Mouse (Mus musculus) R1 (cell line): ENCODE measurements around the gene Smtnl2.

Source experiments
- DNase-seq: peaks from one replicate; pipeline ENCODE4 v3.0.0-alpha.2; 2018; ENCODE audit warnings: low read depth, low spot score

Smtnl2 gene

DNA sequence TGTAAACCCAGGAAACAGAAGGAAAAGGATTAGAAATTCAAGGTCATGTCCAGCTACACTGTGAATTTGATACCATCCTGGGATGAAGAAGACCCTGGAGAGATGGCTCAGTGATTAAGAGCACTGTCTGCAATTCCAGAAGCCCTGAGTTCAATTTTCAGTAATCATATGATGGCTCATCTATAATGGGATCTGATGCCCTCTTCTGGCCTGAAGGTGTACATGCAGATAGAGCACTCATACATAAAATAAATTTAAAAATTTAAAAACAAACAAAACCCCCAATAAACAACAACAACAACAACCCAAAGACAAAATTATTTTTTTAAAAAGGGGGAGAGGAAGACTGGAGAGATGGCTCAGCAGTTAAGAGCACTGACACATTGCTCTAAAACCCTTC lies 15.4 kb upstream of the Smtnl2 start:
- DNase-seq, result no peak

DNA sequence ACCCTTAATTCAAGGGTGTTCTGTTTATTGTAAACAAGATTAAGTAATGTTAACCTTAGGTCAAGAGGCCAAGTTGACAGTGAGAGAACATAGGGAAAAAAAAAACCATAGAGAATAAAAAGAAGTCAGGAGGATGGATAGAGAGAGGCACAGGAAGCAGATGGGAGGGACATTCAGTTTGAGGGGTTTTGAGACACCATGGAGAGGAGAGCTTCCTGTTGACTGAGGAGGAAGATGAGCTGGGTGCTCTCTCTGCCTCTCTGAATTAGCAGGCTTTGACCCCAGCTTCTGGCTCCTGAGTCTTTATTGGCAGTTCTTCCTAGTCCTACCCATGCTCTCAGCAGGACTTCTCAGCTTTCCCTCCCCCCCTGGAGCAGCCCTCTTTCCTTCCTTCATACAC lies 13.7 kb upstream of the Smtnl2 start:
- DNase-seq, result no peak

DNA sequence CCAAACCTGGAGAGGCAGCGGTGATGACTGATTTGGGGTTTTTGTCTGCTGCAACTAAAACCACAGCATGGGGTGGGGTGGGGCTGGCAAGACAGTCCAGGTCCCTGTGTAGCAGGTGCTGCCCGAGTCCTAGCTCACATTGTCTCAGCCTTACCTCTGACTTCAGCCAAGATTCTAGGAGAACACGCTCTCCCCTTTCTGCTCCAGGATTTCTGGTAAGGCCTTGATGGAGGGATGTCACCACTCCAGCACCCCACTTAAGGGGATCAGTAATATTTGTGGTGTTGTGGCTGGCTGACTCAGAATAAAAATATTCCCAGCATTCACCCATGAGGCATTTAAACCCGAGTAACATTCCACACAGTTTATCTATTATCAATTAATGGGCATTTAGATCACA lies 12.2 kb upstream of the Smtnl2 start:
- peak; percentile 65 for DNase-seq

DNA sequence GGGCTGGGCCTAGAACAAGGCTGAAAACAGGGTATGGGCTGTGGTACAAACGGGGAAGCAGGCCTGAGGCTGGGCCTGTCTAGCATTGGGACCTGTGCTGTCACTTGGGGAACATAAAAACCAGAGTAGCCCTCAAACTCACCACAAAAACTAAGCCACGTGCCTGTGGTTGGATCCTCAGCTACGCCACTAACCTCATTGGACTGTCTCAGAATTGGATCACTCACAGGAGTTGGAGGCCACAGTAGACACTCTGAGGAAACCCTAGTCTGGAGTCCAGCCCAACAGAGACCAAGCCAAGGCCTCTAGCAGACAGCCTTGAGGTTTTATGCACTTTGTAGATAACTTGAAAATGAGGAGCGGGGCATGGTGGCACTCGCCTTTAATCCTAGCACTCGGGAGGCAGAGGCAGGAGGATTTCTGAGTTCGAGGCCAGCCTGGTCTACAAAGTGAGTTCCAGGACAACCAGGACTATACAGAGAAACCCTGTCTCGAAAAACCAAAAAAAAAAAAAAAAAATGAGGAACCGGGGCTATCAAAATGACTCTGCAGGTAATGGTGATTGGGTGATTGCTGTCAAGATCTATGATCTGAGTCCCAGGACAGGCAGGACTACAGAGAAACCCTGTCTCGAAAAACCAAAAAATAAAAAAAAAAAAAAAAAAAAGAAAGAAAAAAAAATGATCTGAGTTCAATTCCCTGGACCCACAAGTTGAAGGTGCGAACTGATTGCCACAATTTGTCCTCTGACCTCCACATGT lies 10.2 kb upstream of the Smtnl2 start:
- no peak for DNase-seq

DNA sequence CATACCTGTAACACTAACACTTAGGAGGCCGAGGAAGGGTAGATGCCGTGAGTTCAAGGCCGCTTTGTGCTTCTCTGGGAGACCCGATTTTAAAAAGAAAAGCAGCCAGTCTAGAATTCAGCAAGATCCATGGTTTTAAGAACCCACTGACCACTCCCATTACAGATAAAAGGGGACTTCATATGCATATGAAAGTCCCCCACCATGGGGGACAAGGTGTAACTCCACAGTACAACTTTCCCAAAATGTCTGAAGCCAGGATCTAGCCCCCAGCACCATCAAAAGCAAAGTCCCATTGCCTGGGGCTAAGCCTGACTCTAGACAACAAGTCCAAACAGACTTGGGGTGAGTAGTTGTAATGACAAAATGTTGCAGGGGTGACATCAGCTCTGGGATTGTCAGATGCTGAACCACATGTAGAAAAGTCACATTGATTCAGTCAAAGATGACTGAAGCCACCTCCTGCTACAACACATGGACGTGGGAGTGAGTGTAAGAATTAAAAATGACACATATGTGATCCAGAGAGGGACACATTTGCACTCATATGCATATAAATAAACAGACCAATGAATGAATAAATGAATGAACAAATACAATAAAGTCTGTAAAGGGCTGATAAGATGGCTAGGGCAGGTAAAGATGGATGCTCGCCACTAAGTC lies 9.1 kb upstream of the Smtnl2 start:
- DNase-seq, result peak; percentile 93

DNA sequence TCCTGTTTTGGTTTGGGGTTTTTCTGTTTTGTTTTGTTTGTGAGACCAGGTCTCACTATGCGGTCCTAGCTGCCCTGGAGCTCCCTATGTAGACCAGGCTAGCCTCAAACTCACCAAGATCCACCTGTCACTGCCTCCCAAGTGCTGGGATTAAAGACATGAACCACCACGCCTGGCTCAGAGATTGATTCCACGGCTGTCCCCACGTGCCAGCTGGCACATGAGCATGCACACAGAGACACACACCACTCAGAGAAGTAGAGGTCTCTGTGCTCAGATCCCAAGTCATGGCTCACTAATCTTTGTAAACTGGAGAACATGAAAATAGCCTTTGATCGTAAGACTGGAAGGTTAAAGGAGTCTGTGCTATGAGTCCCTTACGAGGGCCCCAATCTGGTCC lies 7.5 kb upstream of the Smtnl2 start:
- no peak for DNase-seq

DNA sequence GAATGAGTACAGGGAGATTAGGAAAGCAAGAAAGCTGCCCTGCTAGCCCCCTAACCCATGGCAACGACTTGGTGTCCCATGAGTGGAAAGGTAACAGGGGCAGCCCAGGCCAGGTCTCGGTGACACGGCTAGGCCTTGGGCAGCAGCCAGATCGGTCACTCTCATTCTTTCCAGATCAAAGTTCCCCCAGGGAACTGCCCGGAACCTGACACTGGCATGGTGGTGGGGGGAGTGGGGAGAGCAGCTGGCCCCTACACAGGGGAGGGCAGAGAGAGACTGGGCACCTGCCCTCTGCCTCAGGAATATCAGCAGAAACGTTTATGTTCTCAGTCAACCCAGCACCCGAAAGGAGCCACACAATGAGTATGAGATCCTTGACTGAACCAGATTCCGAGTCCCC lies 6.7 kb upstream of the Smtnl2 start:
- no peak for DNase-seq

DNA sequence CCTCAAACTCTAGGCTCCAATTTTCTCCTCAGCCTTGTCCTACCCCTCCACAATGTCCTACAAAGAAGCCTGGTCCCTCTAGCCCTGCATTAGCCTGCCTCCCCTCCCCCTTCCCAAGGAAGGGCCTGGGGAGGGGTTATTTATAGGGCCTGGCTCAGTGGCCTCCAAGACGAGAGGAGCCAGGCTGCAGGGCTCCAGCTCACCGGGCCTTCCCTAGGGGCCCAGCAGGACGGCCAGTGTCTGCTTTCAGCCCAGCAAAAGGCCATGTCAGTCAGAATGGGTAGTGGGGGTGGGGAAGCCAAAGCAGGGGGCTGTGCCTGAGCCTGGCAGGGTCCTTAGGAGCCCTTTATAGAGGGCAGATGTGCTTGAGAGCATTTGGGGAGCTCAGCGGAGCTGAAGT lies 5.9 kb upstream of the Smtnl2 start:
- no peak for DNase-seq

DNA sequence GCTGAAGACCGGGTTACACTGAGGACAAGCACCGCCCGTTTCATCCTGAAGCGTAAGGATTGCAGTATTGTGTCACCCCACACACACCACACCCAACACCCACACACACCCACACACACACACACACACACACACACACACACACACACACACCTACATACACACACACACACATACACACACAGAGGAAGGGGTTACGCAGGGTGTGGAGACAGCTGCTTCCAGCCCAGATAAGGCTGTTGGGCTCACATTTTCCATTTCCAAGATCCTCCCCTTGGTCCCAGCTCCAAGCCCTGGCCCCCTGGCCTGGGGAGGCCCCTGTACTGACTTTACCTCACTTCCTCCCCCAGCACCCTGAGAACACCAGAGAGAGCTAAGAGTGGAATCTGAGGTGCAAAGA lies 5.2 kb upstream of the Smtnl2 start:
- DNase-seq, result no peak

DNA sequence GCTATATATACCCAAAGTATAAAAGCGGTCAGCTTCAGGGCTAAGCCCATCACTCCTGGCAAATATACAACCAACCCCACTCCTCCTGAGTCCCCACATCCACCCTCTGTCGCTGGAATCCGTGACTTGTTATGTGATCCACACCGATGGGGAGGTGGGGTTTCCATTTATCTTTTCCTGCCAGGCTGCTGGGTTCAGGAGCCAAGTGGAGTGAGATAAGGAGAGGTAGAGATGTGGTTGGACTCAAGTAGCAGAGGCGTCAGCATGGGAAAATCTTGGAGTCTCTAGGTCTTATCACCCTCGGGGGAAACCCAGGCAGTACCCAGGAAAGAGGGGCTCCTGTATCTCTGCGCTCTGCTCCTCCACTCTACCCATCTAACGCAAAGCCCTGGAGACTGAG lies 3.6 kb upstream of the Smtnl2 start:
- DNase-seq, result no peak

DNA sequence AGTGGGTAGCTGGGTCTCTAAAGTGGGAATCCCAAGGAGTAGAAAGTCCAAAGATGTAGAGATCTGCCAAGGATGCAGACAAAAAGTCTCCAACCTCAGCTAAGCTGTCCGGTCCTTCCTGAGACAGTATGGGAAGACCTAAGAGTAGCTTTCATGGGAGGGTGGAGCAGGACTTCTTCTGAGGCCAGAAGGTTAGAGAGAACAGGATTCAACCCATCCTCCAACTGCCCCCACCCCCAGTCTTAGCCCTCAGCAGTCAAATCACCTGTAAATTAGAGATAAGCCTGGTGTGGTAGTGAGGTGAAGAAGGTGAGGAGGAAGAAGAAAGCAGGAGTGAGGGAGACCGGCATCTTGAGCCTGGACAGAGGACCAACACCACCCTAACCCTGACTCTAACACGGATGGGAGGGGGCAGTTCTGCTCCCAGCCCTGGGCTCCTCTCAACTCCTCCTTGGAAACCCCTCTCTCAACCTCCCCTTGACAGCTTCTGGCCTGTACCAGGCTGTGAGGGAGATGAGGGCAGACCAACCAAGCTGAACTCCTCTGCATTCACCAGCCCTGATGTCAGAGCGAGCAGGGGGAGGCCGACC lies 2.2 kb upstream of the Smtnl2 start:
- DNase-seq, result no peak

DNA sequence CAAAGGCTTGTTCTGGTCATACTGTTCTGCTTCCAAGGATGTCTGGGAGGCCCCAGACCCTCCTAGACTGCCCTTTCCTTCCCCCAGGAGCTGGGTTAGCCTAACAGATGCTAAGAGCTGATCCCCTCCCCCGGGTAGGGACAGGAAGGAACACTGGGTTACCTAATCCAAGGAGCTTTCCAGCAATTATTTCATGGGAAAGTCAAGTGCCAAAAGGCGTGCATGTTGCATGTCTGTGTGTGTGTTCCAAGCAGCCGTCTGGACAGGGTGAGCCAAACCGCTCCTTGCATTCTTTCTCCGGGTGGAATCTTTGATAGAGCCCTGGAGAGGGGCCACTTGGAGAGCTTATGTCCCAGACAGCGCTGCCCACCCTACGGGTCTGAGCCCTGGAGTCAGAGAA lies 1.5 kb upstream of the Smtnl2 start:
- no peak for DNase-seq

DNA sequence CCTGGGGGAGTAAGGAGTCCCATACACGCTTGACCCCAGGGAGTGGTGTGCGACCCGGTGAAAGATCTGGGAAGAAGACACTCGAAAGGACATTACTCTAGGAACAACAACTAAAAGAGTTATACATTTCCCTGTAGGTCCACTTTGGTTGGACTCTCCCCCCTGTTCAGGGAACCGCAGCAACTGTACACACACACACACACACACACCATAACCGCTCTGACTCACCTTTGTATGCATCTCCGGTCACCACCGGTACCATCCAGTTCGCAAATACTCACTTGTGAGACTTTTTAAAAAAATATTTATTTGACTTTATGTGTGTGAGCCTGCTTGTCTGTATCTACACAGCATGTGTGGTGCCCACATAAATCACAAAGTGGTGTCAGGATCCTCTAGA lies 432 bp upstream of the Smtnl2 start:
- no peak for DNase-seq

DNA sequence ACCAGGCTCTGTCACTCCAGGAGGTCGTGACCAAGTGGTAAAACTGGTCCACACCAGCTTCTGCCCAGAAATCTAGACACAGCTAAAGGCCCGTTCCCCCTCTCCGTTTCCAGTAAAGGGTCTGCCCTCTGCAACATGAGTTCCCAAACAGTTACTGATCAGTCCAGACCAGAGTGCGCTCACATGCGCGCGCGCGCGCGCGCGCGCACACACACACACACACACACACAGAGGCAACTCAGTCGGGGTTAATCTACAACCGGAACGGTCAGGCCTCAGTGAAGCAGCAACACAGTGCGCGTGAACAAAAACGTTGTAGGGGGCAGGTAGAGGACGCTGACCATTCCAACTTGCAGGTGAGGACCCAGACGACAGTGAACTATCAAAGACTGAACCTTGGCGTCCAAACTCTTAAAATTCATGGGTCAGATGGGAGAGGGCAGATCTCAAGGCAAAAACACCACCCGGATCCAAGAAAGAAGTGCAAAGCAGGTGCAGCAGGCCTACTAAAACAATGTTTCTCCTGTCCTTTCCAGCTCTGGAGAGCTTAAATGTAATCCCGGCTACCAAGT lies 906 bp downstream of the Smtnl2 start:
- DNase-seq, result peak; percentile 69

DNA sequence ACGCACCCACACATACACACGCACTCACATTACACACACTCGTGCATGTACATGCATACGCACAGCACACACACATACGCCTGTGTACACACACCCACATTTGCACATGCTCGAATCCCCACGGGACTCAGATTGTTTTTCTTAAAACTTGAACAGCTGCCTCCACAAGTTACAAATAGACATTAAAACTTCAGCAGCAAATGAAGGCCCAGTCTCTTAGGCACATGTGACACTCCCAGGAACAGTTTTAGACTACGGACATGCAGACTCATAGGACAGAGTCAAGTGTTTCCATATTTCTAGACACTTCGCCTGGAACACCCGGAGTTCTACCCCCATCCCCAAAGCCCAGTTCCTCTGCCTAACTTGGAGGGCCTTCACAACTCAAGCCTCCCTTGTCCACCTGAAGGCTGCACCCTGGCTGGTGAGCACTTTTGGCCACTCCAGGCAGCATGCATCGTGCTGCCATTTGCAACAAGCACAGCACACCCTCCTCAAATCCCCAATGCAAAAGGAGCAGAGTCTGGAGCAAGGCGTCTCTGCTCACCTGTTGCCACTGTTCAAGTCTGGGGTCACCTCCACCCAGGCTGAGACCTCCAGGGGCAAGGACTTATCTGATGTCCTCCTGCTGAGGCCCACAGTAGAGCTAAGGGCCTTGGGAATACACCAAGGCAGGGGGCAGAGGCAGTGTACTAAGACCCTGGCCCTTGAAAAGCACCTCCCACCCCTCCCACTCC lies 1.7 kb downstream of the Smtnl2 start:
- DNase-seq, result no peak

DNA sequence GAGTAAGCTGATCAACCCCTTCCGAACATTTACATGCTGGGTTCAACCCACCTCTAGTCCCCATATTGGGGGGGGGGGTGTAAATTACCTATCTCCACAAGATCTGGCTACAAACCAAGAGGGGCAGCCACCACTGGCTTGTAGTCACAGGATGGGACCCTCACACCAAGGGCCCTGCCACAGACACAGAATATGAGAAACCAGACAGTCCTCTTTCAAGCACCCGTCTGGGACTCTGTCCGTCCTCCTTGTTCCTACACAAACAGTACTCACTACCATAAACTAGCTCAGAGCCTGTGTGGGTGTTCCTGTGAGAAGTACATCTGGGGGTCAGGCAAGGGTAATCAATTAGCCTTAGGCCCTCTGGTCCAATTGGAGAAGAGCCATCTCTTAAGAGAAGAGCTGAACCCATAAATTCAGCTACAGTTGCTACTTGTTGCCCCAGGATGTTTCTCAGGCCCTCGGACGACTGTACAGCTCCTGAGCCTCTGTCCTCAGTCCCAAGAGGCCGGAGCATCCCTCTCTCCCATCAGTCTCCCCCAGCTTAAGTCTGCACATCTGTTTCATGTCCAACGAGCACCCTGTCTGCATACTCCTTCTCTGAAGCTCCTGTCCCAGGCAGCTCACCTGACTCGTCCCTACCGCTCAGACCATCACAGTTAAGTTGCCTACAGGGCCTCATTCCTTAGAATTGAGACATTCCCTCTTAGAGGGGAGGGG lies 2.9 kb downstream of the Smtnl2 start:
- no peak for DNase-seq

DNA sequence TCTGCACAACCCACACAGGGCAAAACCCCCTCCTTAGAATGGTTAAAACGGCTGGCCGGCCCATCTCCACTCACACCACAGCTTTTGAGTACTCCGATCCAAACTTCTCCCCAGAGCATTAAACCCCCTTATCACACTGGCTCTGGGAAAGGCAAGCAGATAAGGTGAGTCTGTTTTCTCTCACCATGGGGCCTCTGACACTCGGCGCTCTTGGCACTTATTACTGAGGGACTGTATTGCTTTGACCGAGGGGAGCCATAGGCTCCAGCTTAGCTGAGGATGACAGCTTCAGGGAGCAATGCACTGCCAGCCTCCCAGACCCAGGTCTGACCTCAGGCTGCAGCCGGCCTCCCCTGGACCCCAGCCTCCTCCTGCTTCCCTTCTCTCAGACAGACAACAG lies 3.9 kb downstream of the Smtnl2 start:
- no peak for DNase-seq

DNA sequence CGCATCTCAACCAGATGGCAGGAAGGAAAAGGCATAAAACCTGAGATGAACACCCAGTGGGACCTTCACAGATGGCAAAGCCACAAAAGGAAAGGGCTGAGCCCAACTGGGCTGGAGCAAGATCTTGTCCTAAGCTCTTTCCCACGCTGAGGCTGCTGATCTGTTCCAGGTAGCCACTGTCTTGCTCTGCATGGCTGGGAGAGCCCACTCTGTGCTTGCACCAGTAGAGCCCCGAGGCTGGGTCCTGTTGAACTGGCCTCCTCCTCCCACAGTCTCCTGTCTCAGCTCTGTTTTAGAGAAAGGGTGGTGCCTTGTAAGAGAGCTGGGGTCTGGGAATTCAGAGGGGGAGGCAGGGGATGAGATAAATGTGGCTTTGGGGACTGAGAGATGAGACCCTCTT lies 4.4 kb downstream of the Smtnl2 start:
- DNase-seq, result no peak

DNA sequence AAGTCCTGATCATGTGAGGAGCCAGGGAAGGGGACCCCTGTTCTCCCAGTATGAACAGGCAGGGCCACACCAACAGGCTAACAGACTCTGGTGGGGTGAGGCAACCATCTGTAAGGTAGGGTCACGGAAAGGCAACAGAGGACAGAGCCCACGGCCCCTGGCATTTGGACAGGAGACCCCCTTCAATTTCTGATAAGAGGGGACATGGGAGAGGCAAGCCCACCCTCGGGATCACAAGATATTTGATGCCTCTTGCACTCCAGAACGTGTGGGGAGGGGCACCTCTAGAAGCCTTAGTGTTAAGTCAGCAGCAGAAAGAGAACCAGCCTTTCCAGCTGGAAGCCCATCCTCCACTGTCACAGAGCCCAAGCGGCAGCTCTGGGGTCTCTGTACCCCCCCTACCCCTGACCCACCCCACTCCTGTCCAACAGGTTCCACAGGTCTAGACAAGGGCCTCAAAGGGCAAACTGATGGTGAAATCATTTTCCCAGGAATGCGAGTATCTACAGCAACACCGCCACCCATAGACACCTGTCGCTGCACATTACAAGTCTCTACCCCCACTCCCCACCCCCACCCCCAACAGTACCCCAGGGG lies 5.3 kb downstream of the Smtnl2 start:
- DNase-seq, result no peak

DNA sequence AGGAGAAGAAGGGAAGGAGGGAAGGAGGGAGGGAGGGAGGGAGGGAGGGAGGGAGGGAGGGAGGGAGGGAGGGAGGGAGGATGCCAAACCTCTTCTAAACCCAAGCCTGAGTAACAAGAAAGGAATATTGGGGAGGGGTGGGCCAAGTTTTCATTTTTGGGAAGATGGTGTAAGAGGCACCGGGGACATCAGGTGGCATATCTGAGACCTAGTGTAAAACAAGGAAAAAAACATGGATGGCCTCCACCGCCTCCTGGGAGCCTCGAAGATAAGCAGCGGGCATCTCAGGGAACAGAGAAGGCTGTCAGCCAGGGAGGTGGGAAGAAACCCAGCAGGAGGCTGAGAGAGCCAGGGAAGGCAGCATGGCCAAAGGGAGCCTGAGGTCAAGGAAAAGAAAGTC lies 6.0 kb downstream of the Smtnl2 start:
- DNase-seq, result no peak

DNA sequence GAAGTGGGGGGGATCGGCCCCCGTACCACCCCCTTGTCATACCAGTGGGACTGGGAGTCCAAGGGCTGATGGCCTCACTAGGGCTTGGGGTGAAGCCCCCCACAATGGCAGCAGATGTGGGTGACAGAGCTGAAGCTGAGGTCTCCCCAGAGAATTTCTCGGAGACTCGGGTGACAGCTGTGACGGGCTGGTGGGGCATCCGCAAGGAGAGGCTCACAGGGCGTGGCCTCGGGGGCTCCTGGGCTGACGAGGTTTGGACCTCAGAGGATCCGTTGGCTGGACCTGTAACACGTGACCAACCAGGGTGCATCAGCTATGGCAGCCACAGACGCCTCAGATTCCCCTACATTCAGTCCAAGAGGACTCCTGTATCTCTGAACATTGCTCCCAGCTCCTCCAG lies 8.5 kb downstream of the Smtnl2 start:
- peak; percentile 47 for DNase-seq
